8 mouse cellular contexts compared by ENCODE assay signal in the genomic region with DNA sequence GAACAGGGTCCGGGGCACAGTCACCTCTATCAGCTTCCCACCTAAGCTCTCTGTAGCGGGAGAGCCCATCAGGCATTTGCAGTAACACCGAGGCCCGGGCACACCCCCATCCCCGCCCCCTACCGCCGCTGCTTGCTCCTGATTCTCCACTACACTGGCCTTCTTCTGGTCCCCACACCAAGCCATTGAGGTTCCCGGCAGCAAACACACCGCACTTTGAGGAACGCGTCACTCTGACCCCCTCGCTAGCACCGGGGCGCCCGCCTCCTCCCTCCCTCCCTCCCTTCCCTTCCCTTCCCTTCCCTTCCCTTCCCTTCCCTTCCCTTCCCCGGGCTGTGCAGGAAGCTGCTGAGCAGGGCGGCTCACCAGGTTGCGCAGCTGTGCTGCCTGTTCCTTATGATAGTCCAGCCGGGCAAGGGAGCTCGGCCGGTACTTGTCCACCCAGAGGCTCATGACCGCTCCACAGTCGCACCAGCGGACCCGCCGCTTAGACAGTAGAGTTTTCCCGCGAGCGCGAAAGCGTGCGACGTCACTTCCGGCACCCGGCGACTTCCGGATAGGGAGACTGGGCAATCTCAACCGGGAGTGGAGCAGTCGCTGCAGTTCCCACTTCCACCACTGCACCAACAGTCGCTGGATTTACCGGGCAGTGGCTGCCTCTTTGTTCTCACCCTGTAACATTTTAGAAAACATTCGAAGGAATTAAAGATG. TPM values are rescaled to one million over a fixed set of nuclear protein-coding genes. Genes with fewer than 3 reads are reported as not detected.
DNase-seq lines count a peak whose midpoint lies in the region; ATAC-seq and TF ChIP-seq lines count a peak whose summit lies in the region.

A gene (minus strand): TSS at position 543 of the 711 bp plus-strand sequence.

- WGBS in forebrain, embryonic 15.5 days: under 1% methylated on average over 42 of the region's 42 CpGs
- WGBS in lung, adult 2 months: 1% methylated on average over 40 of the region's 42 CpGs

- in situ Hi-C loops in ES-E14 (cut with MboI; ENCODE audit: low sequenced_read_pairs in 2 of 2, unreplicated experiment in 2 of 2): no loop called here

- H3K4me2 ChIP-seq in forebrain, embryonic 15.5 days (replicated peaks): peak within 1 kb of the TSS; percentile 73

- peaks cover 0 to 6% of the 10 kb centered on the region in 2 experiments; a peak in 1 of 4 replicates for H3K4me1 ChIP-seq in ES-E14 (ENCODE audit: control insufficient read depth in 2 of 2, insufficient read depth in 2 of 2, low read length in 2 of 2, poor library complexity in 1 of 2)
- H3K4me1 ChIP-seq in forebrain, embryonic 15.5 days: peaks cover 13% of the 10 kb centered on the region
- no peaks in the 10 kb centered on the region; the same call in 1 of the 2 replicates for H3K4me1 ChIP-seq in lung, adult 2 months (ENCODE audit: control insufficient read depth, insufficient read depth, low read length)

- peak; percentile 86 for DNase-seq in ES-E14 (ENCODE audit: low read depth, low spot score)
- peak; percentile 90 for DNase-seq in cerebellum, adult 11-12 months
- DNase-seq in heart, postnatal 25 days (ENCODE audit: low spot score): peak; percentile 87
- peak; percentile 91 to 96 for DNase-seq in layer of hippocampus, adult 18-20 months (ENCODE audit: low spot score in 2 of 2)
- peak; percentile 95 for DNase-seq in lung, adult 2 months
- peak; percentile 86 to 88 for DNase-seq in thymus, adult 18-20 months

- peak within 1 kb of the TSS; percentile 77 for H3K27ac ChIP-seq in ES-E14 (ENCODE audit: insufficient read depth, low read depth, low read length, poor library complexity, severe bottlenecking)
- H3K27ac ChIP-seq in forebrain, embryonic 15.5 days (replicated peaks): peak within 1 kb of the TSS; percentile 82

- H3K9ac ChIP-seq in ES-E14 (ENCODE audit: insufficient read depth, low read depth, low read length, poor library complexity, severe bottlenecking): peak within 1 kb of the TSS; percentile 98
- H3K9ac ChIP-seq in forebrain, embryonic 15.5 days (replicated peaks): peak within 1 kb of the TSS; percentile 73

- peak within 1 kb of the TSS; percentile 79 to 99 for H3K4me3 ChIP-seq in ES-E14 (ENCODE audit: insufficient read depth in 1 of 2, low read depth in 1 of 2, low read length in 2 of 2, poor library complexity in 1 of 2, severe bottlenecking in 1 of 2)
- peak within 1 kb of the TSS; percentile 66 for H3K4me3 ChIP-seq in forebrain, embryonic 15.5 days
- peak within 1 kb of the TSS; percentile 78 for H3K4me3 ChIP-seq in lung, adult 2 months (replicated peaks; ENCODE audit: extremely low read depth, low read depth, low read length)

- 0 out of 2 replicates have a peak, but pooled peaks have one; percentile 7 for TF ChIP-seq POLR2A in lung, adult 2 months (IDR thresholded peaks at IDR 0.05; ENCODE audit: borderline replicate concordance, extremely low read depth, low read depth, low read length)

- H3K36me3 ChIP-seq in ES-E14 (ENCODE audit: control insufficient read depth, insufficient read depth, low read length, poor library complexity, severe bottlenecking): peaks cover 17% of the 10 kb centered on the region
- H3K36me3 ChIP-seq in forebrain, embryonic 15.5 days: peaks cover 34% of the 10 kb centered on the region

- H3K27me3 ChIP-seq in forebrain, embryonic 15.5 days: no peaks in the 10 kb centered on the region

- ATAC-seq in forebrain, embryonic 15.5 days (replicated peaks): peak; percentile 98
- ATAC-seq in neutrophil, adult 5-6 weeks (ENCODE audit: extremely low read depth, insufficient number of reproducible peaks, low FRiP score, poor library complexity, severe bottlenecking): peak; percentile 99

- TF ChIP-seq CTCF in lung, adult 2 months (IDR thresholded peaks at IDR 0.05; ENCODE audit: insufficient read depth, low read length): peak; percentile 78

- intact Hi-C loops in heart, postnatal 25 days (cut with DNase I): no loop called here

- no peaks in the 10 kb centered on the region for H3K9me3 ChIP-seq in ES-E14 (ENCODE audit: control insufficient read depth, insufficient read depth, low read depth, low read length)
- no peaks in the 10 kb centered on the region for H3K9me3 ChIP-seq in forebrain, embryonic 15.5 days

TF ChIP-seq in ES-E14, 5 proteins besides CTCF, POLR2A, EP300 and RAD21:
- TF ChIP-seq CHD2 (IDR thresholded peaks at IDR 0.05; ENCODE audit: low read depth, low read length) (no peak), MAFK (IDR thresholded peaks at IDR 0.05; ENCODE audit: insufficient read depth, low read depth, low read length) (no peak), HCFC1 (IDR thresholded peaks at IDR 0.05; ENCODE audit: borderline replicate concordance, insufficient read depth, low read length) (peak; percentile 39; the same call in 1 of the 2 replicates), ZNF384 (IDR thresholded peaks at IDR 0.05; ENCODE audit: low read depth, low read length) (no peak), ZC3H11A (IDR thresholded peaks at IDR 0.05; ENCODE audit: borderline replicate concordance, low read depth, low read length) (no peak)

RNA-seq across cellular contexts. Expression of the gene that starts here (rescaled TPM):
- 48.5 and 70.4 TPM in 2 replicates for total RNA-seq in ES-E14 (2012; rRNA removed)
- 86.4 and 93.6 TPM in 2 replicates for polyA plus RNA-seq in forebrain, embryonic 15.5 days (2015; fragmentation: Nextera tagmentation; extraction: Ambion mirVana)
- 1 to 10 TPM; 3.6 to 4.4 TPM for total RNA-seq in heart, postnatal 25 days (2021)
- total RNA-seq in layer of hippocampus, adult 18-20 months (2021): 10 to 100 TPM in 1 of 2 experiments, 1 to 10 TPM in 1; 7.1 to 10.2 TPM
- 4.5 and 7.0 TPM in 2 replicates for polyA plus RNA-seq in lung, adult 2 months (2012; rRNA removed)
- 13.7 and 27.6 TPM in 2 replicates for total RNA-seq in neutrophil, adult 5-6 weeks (2017)

Comparison
In these comparisons a context has a peak if more than half of its experiments do, and no peak if none do; other contexts are left out.
1. Peak in every context shown above with its lines: DNase-seq, ATAC-seq, H3K4me3 ChIP-seq and H3K27ac ChIP-seq.
2. RNA of the gene that starts here (polyA plus RNA-seq): 86.4 to 93.6 TPM in forebrain, embryonic 15.5 days; 4.5 to 7.0 TPM in lung, adult 2 months; every median in the first group is over 10 times any median in the second.